Mouse (Mus musculus): ENCODE data around the gene Fam151a.

DNA sequence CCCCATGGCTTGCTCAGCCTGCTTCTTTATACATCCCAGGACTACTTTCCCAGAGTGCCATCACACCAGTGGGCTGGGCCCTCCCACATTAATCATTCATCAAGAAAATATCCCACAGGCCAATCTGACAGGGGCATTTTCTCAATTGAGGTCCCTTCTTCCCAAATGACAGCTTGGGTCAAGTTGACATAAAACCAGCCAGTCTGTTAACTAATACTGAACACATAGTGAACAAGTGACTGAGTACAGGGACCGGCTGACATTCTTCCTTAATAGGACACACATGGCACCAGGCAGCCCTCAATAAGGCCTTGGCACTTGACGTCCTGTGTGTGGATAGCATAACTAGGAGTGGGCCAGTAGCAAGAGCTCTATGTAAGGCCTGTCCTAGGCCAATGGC, 35.6 kb downstream of the Fam151a start:
- TF ChIP-seq CTCF (IDR thresholded peaks at IDR 0.05) (no peak), POLR2A (IDR thresholded peaks at IDR 0.05; ENCODE audit: insufficient read depth, low read depth, low read length) (no peak), EP300 (IDR thresholded peaks at IDR 0.05; ENCODE audit: insufficient read depth, low read depth, low read length) (no peak)
